Mouse (Mus musculus) small intestine, adult 2 months (tissue): ENCODE results near the gene Map6.

ENCODE experiments used
- CTCF ChIP-seq: fragments of 200-500 bp; IDR thresholded peaks from 2 replicates; pipeline ENCODE4 v1.5.1; 2012; ENCODE audit warnings: low read depth, mild to moderate bottlenecking, control low read depth, inconsistent platforms, low read length, moderate library complexity, mixed read lengths; ENCODE audit not compliant: insufficient replicate concordance, insufficient read length; ENCODE audit errors: extremely low read depth
- POLR2A ChIP-seq: fragments of 200-500 bp; IDR thresholded peaks from 2 replicates; pipeline ENCODE4 v1.6.1; 2012; ENCODE audit warnings: low read depth, mild to moderate bottlenecking, control low read depth, inconsistent platforms, low read length, moderate library complexity

- TF ChIP-seq CTCF (no peak), POLR2A (no peak)
Measured at GRCm38 (mm10) chr7:99349782-99350720, 82.8 kb downstream of the Map6 start.
